Mouse (Mus musculus): ENCODE measurements around the gene Nudt1.

Nudt1 gene

GRCm38 (mm10) chr5:140382688-140383087 is 61.2 kb downstream of the Nudt1 start:
- no peak for DNase-seq (ENCODE audit: low spot score in 2 of 2)

- DNase-seq (ENCODE audit: low spot score in 2 of 2): no peak
Measured at GRCm38 (mm10) chr5:140383559-140383958, 62.1 kb downstream of the Nudt1 start.

GRCm38 (mm10) chr5:140384462-140384861 is 63.0 kb downstream of the Nudt1 start:
- DNase-seq (ENCODE audit: low spot score in 2 of 2): no peak

- DNase-seq (ENCODE audit: low spot score in 2 of 2): no peak
Measured at GRCm38 (mm10) chr5:140387236-140387635, 65.8 kb downstream of the Nudt1 start.

Data from urinary bladder, postnatal 4 days (tissue).